Mouse (Mus musculus): ENCODE data around the gene Prox1.

Prox1 gene

GRCm38 (mm10) chr1:190173596-190173995, 3.1 kb upstream of the Prox1 start:
- peak; percentile 77 for DNase-seq (ENCODE audit: inconsistent ontology term)

GRCm38 (mm10) chr1:190172979-190173461, 2.5 kb upstream of the Prox1 start:
- DNase-seq (ENCODE audit: inconsistent ontology term): peak; percentile 75

- DNase-seq (ENCODE audit: inconsistent ontology term): peak; percentile 60
Measured at GRCm38 (mm10) chr1:190172311-190172978, 1.9 kb upstream of the Prox1 start.

GRCm38 (mm10) chr1:190171750-190172149, 1.2 kb upstream of the Prox1 start:
- peak; percentile 73 for DNase-seq (ENCODE audit: inconsistent ontology term)

GRCm38 (mm10) chr1:190171341-190171740, 827 bp upstream of the Prox1 start:
- DNase-seq (ENCODE audit: inconsistent ontology term): no peak

- DNase-seq (ENCODE audit: inconsistent ontology term): no peak
Measured at GRCm38 (mm10) chr1:190170819-190171216, 304 bp upstream of the Prox1 start.

GRCm38 (mm10) chr1:190168761-190169671, 1.5 kb downstream of the Prox1 start:
- peak; percentile 55 for DNase-seq (ENCODE audit: inconsistent ontology term)

- DNase-seq (ENCODE audit: inconsistent ontology term): peak; percentile 42
Measured at GRCm38 (mm10) chr1:190168115-190168514, 2.4 kb downstream of the Prox1 start.

GRCm38 (mm10) chr1:190167609-190168008, 2.9 kb downstream of the Prox1 start:
- peak; percentile 23 for DNase-seq (ENCODE audit: inconsistent ontology term)

GRCm38 (mm10) chr1:190165511-190165910, 5.0 kb downstream of the Prox1 start:
- DNase-seq (ENCODE audit: inconsistent ontology term): peak; percentile 24

- DNase-seq (ENCODE audit: inconsistent ontology term): no peak
Measured at GRCm38 (mm10) chr1:190163471-190163870, 7.0 kb downstream of the Prox1 start.

- DNase-seq (ENCODE audit: inconsistent ontology term): peak; percentile 89
Measured at GRCm38 (mm10) chr1:190161708-190162465, 8.6 kb downstream of the Prox1 start.

- no peak for DNase-seq (ENCODE audit: inconsistent ontology term)
Measured at GRCm38 (mm10) chr1:190161288-190161687, 9.2 kb downstream of the Prox1 start.

- peak; percentile 82 for DNase-seq (ENCODE audit: inconsistent ontology term)
Measured at GRCm38 (mm10) chr1:190159457-190159856, 11.1 kb downstream of the Prox1 start.

- peak; percentile 54 for DNase-seq (ENCODE audit: inconsistent ontology term)
Measured at GRCm38 (mm10) chr1:190155751-190156150, 14.8 kb downstream of the Prox1 start.

GRCm38 (mm10) chr1:190155021-190155420, 15.5 kb downstream of the Prox1 start:
- no peak for DNase-seq (ENCODE audit: inconsistent ontology term)

- DNase-seq (ENCODE audit: inconsistent ontology term): no peak
Measured at GRCm38 (mm10) chr1:190154292-190154691, 16.2 kb downstream of the Prox1 start.

GRCm38 (mm10) chr1:190152603-190153002, 17.9 kb downstream of the Prox1 start:
- DNase-seq (ENCODE audit: inconsistent ontology term): no peak

- peak; percentile 52 for DNase-seq (ENCODE audit: inconsistent ontology term)
Measured at GRCm38 (mm10) chr1:190149233-190149741, 21.2 kb downstream of the Prox1 start.

GRCm38 (mm10) chr1:190148661-190149232, 21.8 kb downstream of the Prox1 start:
- peak; percentile 60 for DNase-seq (ENCODE audit: inconsistent ontology term)

- no peak for DNase-seq (ENCODE audit: inconsistent ontology term)
Measured at GRCm38 (mm10) chr1:190147816-190148215, 22.7 kb downstream of the Prox1 start.

Measured in Muller cell, postnatal 12 days (primary cell).